Mouse (Mus musculus): ENCODE measurements at regions not wholly inside any gene's neighbourhood (a gene's known extent, or its start where the extent isn't known, plus 50 kb on each side); places are given as distances from the start of the nearest gene placed in this dataset.

DNA sequence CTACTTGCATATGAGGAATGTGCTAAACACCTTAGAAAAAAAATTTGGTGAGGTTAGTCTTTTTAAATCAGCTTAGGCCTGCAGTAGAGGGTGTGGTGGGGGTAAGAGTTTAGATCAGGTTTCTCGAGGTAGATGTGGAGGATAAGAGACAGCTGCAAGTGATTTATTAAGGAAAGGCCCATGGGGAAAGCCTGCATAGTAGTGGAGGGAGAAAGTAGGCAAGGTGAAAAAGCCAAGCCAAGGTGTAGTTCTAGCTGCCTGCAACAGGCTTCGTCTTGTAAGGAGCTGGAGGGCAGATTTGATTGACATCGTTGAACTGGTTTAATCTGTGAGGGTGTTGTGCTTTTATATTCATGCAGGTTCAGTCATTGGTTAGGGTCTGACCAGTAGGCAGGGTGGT is 182.2 kb upstream of the Slc30a5 start:
- no peak for TF ChIP-seq POLR2A (IDR thresholded peaks at IDR 0.05; ENCODE audit: low read depth, low read length)
- no peak for TF ChIP-seq CTCF (IDR thresholded peaks at IDR 0.05; ENCODE audit: extremely low read depth, insufficient read depth, insufficient read length, insufficient replicate concordance)

All from spleen, adult 2 months (tissue).